Mouse (Mus musculus): ENCODE measurements around the gene Lair1. TPM values are rescaled to one million over a fixed set of nuclear protein-coding genes. Genes with fewer than 3 reads are reported as not detected.

The Lair1 gene
- total RNA-seq, 1 experiment = 0.18 TPM

- in situ Hi-C loops (cut with MboI; ENCODE audit: low sequenced_read_pairs in 2 of 2, unreplicated experiment in 2 of 2) = no loop called here
- Histone ChIP-seq H3K4me1 (ENCODE audit: control insufficient read depth in 2 of 2, insufficient read depth in 2 of 2, low read length in 2 of 2, poor library complexity in 1 of 2) (no peaks in the 10 kb centered on the region), H3K36me3 (ENCODE audit: control insufficient read depth, insufficient read depth, low read length, poor library complexity, severe bottlenecking) (no peaks in the 10 kb centered on the region), H3K4me3 (ENCODE audit: insufficient read depth in 1 of 2, low read depth in 1 of 2, low read length in 2 of 2, poor library complexity in 1 of 2, severe bottlenecking in 1 of 2) (no peak overlapping the region), H3K27ac (ENCODE audit: insufficient read depth, low read depth, low read length, poor library complexity, severe bottlenecking) (no peak overlapping the region), H3K9me3 (ENCODE audit: control insufficient read depth, insufficient read depth, low read depth, low read length) (no peaks in the 10 kb centered on the region), H3K9ac (ENCODE audit: insufficient read depth, low read depth, low read length, poor library complexity, severe bottlenecking) (no peak overlapping the region)
- TF ChIP-seq ZNF384 (IDR thresholded peaks at IDR 0.05; ENCODE audit: low read depth, low read length) (no peak), CHD2 (IDR thresholded peaks at IDR 0.05; ENCODE audit: low read depth, low read length) (no peak), ZC3H11A (IDR thresholded peaks at IDR 0.05; ENCODE audit: borderline replicate concordance, low read depth, low read length) (no peak), HCFC1 (IDR thresholded peaks at IDR 0.05; ENCODE audit: borderline replicate concordance, insufficient read depth, low read length) (no peak), MAFK (IDR thresholded peaks at IDR 0.05; ENCODE audit: insufficient read depth, low read depth, low read length) (no peak)
- DNase-seq (ENCODE audit: low read depth, low spot score) = no peak
These were observed 18.7 kb upstream of the Lair1 start for GRCm38 (mm10) chr7:4081706-4082105.

DNA sequence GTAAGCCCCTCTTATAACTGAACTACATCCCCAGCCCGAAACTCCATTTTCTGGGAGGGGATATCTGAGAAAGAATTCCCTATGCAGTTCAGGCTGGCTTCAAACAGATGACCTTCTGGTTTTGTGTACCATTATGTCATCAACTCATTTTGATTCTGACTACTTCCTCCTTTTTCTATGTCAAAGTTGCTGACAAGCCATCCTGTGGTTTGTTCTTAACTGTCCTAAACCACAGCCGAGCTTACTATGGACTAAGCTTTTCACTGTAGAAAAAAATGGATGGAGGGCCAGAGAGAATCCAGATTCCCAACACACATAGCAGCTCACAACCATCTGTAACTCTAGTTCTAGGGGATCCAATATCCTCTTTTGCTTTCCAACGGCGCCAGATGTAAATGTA, 17.5 kb upstream of the Lair1 start:
- in situ Hi-C loops (cut with MboI; ENCODE audit: low sequenced_read_pairs in 2 of 2, unreplicated experiment in 2 of 2) = no loop called here
- TF ChIP-seq ZNF384 (IDR thresholded peaks at IDR 0.05; ENCODE audit: low read depth, low read length) = no peak
- no peak for TF ChIP-seq ZC3H11A (IDR thresholded peaks at IDR 0.05; ENCODE audit: borderline replicate concordance, low read depth, low read length)
- TF ChIP-seq CHD2 (IDR thresholded peaks at IDR 0.05; ENCODE audit: low read depth, low read length) = no peak
- TF ChIP-seq HCFC1 (IDR thresholded peaks at IDR 0.05; ENCODE audit: borderline replicate concordance, insufficient read depth, low read length) = no peak
- TF ChIP-seq MAFK (IDR thresholded peaks at IDR 0.05; ENCODE audit: insufficient read depth, low read depth, low read length) = no peak
- no peaks in the 10 kb centered on the region for H3K36me3 ChIP-seq (ENCODE audit: control insufficient read depth, insufficient read depth, low read length, poor library complexity, severe bottlenecking)
- no peak overlapping the region for H3K4me3 ChIP-seq (ENCODE audit: insufficient read depth in 1 of 2, low read depth in 1 of 2, low read length in 2 of 2, poor library complexity in 1 of 2, severe bottlenecking in 1 of 2)
- DNase-seq (ENCODE audit: low read depth, low spot score) = no peak
- H3K9me3 ChIP-seq (ENCODE audit: control insufficient read depth, insufficient read depth, low read depth, low read length) = no peaks in the 10 kb centered on the region
- no peak overlapping the region for H3K27ac ChIP-seq (ENCODE audit: insufficient read depth, low read depth, low read length, poor library complexity, severe bottlenecking)
- H3K4me1 ChIP-seq (ENCODE audit: control insufficient read depth in 2 of 2, insufficient read depth in 2 of 2, low read length in 2 of 2, poor library complexity in 1 of 2) = no peaks in the 10 kb centered on the region
- no peak overlapping the region for H3K9ac ChIP-seq (ENCODE audit: insufficient read depth, low read depth, low read length, poor library complexity, severe bottlenecking)

DNA sequence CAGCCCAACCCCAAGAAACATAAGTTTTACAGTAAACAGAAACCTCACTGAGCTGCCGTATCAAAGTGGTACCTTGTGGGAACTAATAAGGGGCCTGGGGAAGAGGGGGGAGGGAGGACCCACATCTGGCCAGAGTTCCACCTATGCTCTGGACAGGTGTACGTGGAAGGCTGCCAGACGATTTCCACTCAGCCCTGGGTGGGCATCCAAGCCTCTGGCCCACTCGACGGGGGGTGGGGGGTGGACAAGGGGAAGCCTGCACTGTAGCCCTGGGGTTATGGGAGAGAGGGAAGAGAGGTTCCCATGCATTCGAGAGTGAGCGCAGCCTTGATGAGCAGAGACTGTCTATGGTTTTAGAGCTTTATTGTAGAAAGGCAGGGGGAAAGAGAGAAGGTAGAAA, 16.5 kb upstream of the Lair1 start:
- no peak overlapping the region for H3K27ac ChIP-seq (ENCODE audit: insufficient read depth, low read depth, low read length, poor library complexity, severe bottlenecking)
- no peaks in the 10 kb centered on the region for H3K9me3 ChIP-seq (ENCODE audit: control insufficient read depth, insufficient read depth, low read depth, low read length)
- in situ Hi-C loops (cut with MboI; ENCODE audit: low sequenced_read_pairs in 2 of 2, unreplicated experiment in 2 of 2) = no loop called here

GRCm38 (mm10) chr7:4073144-4073543, 10.1 kb upstream of the Lair1 start:
- H3K4me3 ChIP-seq (ENCODE audit: insufficient read depth in 1 of 2, low read depth in 1 of 2, low read length in 2 of 2, poor library complexity in 1 of 2, severe bottlenecking in 1 of 2) = no peak overlapping the region
- H3K27ac ChIP-seq (ENCODE audit: insufficient read depth, low read depth, low read length, poor library complexity, severe bottlenecking) = no peak overlapping the region
- H3K36me3 ChIP-seq (ENCODE audit: control insufficient read depth, insufficient read depth, low read length, poor library complexity, severe bottlenecking) = no peaks in the 10 kb centered on the region
- TF ChIP-seq ZNF384 (IDR thresholded peaks at IDR 0.05; ENCODE audit: low read depth, low read length) (no peak), MAFK (IDR thresholded peaks at IDR 0.05; ENCODE audit: insufficient read depth, low read depth, low read length) (no peak), CHD2 (IDR thresholded peaks at IDR 0.05; ENCODE audit: low read depth, low read length) (no peak), ZC3H11A (IDR thresholded peaks at IDR 0.05; ENCODE audit: borderline replicate concordance, low read depth, low read length) (no peak)
- DNase-seq (ENCODE audit: low read depth, low spot score) = no peak
- H3K9me3 ChIP-seq (ENCODE audit: control insufficient read depth, insufficient read depth, low read depth, low read length) = no peaks in the 10 kb centered on the region
- no peaks in the 10 kb centered on the region for H3K4me1 ChIP-seq (ENCODE audit: control insufficient read depth in 2 of 2, insufficient read depth in 2 of 2, low read length in 2 of 2, poor library complexity in 1 of 2)
- in situ Hi-C loops (cut with MboI; ENCODE audit: low sequenced_read_pairs in 2 of 2, unreplicated experiment in 2 of 2) = no loop called here
- no peak overlapping the region for H3K9ac ChIP-seq (ENCODE audit: insufficient read depth, low read depth, low read length, poor library complexity, severe bottlenecking)

More for the DNA sequence above, 16.5 kb upstream of the Lair1 start:
- Histone ChIP-seq H3K4me1 (ENCODE audit: control insufficient read depth in 2 of 2, insufficient read depth in 2 of 2, low read length in 2 of 2, poor library complexity in 1 of 2) (no peaks in the 10 kb centered on the region), H3K36me3 (ENCODE audit: control insufficient read depth, insufficient read depth, low read length, poor library complexity, severe bottlenecking) (no peaks in the 10 kb centered on the region), H3K4me3 (ENCODE audit: insufficient read depth in 1 of 2, low read depth in 1 of 2, low read length in 2 of 2, poor library complexity in 1 of 2, severe bottlenecking in 1 of 2) (no peak overlapping the region), H3K9ac (ENCODE audit: insufficient read depth, low read depth, low read length, poor library complexity, severe bottlenecking) (no peak overlapping the region)
- TF ChIP-seq ZNF384 (IDR thresholded peaks at IDR 0.05; ENCODE audit: low read depth, low read length) (no peak), CHD2 (IDR thresholded peaks at IDR 0.05; ENCODE audit: low read depth, low read length) (no peak), HCFC1 (IDR thresholded peaks at IDR 0.05; ENCODE audit: borderline replicate concordance, insufficient read depth, low read length) (no peak), ZC3H11A (IDR thresholded peaks at IDR 0.05; ENCODE audit: borderline replicate concordance, low read depth, low read length) (no peak), MAFK (IDR thresholded peaks at IDR 0.05; ENCODE audit: insufficient read depth, low read depth, low read length) (no peak)
- no peak for DNase-seq (ENCODE audit: low read depth, low spot score)

GRCm38 (mm10) chr7:4071066-4071465, 8.1 kb upstream of the Lair1 start:
- Histone ChIP-seq H3K4me3 (ENCODE audit: insufficient read depth in 1 of 2, low read depth in 1 of 2, low read length in 2 of 2, poor library complexity in 1 of 2, severe bottlenecking in 1 of 2) (no peak overlapping the region), H3K36me3 (ENCODE audit: control insufficient read depth, insufficient read depth, low read length, poor library complexity, severe bottlenecking) (no peaks in the 10 kb centered on the region), H3K9me3 (ENCODE audit: control insufficient read depth, insufficient read depth, low read depth, low read length) (no peaks in the 10 kb centered on the region), H3K4me1 (ENCODE audit: control insufficient read depth in 2 of 2, insufficient read depth in 2 of 2, low read length in 2 of 2, poor library complexity in 1 of 2) (no peaks in the 10 kb centered on the region), H3K27ac (ENCODE audit: insufficient read depth, low read depth, low read length, poor library complexity, severe bottlenecking) (no peak overlapping the region), H3K9ac (ENCODE audit: insufficient read depth, low read depth, low read length, poor library complexity, severe bottlenecking) (no peak overlapping the region)
- TF ChIP-seq CHD2 (IDR thresholded peaks at IDR 0.05; ENCODE audit: low read depth, low read length) (no peak), HCFC1 (IDR thresholded peaks at IDR 0.05; ENCODE audit: borderline replicate concordance, insufficient read depth, low read length) (no peak), ZC3H11A (IDR thresholded peaks at IDR 0.05; ENCODE audit: borderline replicate concordance, low read depth, low read length) (no peak), ZNF384 (IDR thresholded peaks at IDR 0.05; ENCODE audit: low read depth, low read length) (no peak), MAFK (IDR thresholded peaks at IDR 0.05; ENCODE audit: insufficient read depth, low read depth, low read length) (no peak)
- in situ Hi-C loops (cut with MboI; ENCODE audit: low sequenced_read_pairs in 2 of 2, unreplicated experiment in 2 of 2) = no loop called here
- DNase-seq (ENCODE audit: low read depth, low spot score) = no peak
